Mouse (Mus musculus): Measurements from ENCODE around the gene Zbtb33.

DNA sequence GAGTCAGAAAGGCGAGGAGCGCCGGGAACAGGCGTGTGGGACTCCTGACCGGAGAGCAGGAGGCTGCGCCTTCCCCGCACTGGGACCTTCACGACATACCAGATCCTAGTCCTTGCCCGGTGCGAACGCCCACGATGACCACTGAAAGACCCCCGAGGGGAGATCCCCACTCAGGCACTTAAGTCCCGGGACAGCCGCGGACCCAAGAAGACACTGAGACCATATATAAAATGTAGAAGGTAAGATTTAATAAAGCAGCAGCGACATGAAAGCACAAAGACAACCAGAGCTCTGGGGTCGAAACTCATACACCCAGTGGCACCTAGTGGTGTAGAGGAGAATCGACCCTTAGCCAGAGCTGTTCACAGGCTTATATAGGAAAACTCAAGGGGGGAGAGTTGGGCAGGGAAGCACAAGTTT lies 9.7 kb upstream of the Zbtb33 start:
- TF ChIP-seq CTCF (IDR thresholded peaks at IDR 0.05; ENCODE audit: low read depth), result peak; percentile 60
- TF ChIP-seq EP300 (IDR thresholded peaks at IDR 0.05; ENCODE audit: low read depth), result peak; percentile 10; the same call in 1 of the 2 replicates
